28 mouse cellular contexts compared by ENCODE assay signal in genomic region chr4:116046604-116047003, GRCm38 (mm10).
"Had no signal": no experiment of that assay in that cellular context is flagged by ENCODE, and none has a peak within 500 bp of the region (broad histone marks: within the 10 kb centered on the region; RNA-seq: fewer than 3 reads in every experiment).

No protein-coding gene starts in this region.

- H3K4me3 ChIP-seq: embryonic facial prominence, embryonic 10.5 days; embryonic facial prominence, embryonic 12.5 days; embryonic facial prominence, embryonic 13.5 days; embryonic facial prominence, embryonic 15.5 days; erythroblast, embryonic 14.5 days; forebrain, embryonic 10.5 days; forebrain, embryonic 12.5 days; forebrain, embryonic 13.5 days; forebrain, embryonic 15.5 days; gastrocnemius, adult 2 months; heart, adult 2 months had no signal

- DNase-seq: cerebellum, adult 8-10 months; cerebellum, adult 9-10 months; cerebellum, adult 9-11 months; cerebellum, postnatal 10 days; cerebellum, postnatal 14 days; cerebellum, postnatal 25 days; cerebellum, postnatal 36 days; embryo, embryonic 11 days; forebrain, postnatal 0 days; gastrocnemius, adult 2 months; gastrocnemius, postnatal 10 days; gastrocnemius, postnatal 14 days; gastrocnemius, postnatal 25 days; gastrocnemius, postnatal 36 days; heart, adult 11 months; heart, adult 18-20 months; heart, adult 2 months had no signal

- H3K4me2 ChIP-seq: embryonic facial prominence, embryonic 12.5 days; embryonic facial prominence, embryonic 13.5 days; embryonic facial prominence, embryonic 15.5 days; forebrain, embryonic 12.5 days; forebrain, embryonic 13.5 days; forebrain, embryonic 15.5 days had no signal

- H3K9ac ChIP-seq: embryonic facial prominence, embryonic 12.5 days; embryonic facial prominence, embryonic 13.5 days; embryonic facial prominence, embryonic 15.5 days; forebrain, embryonic 12.5 days; forebrain, embryonic 13.5 days; forebrain, embryonic 15.5 days; forebrain, postnatal 0 days had no signal

- H3K27ac ChIP-seq: embryonic facial prominence, embryonic 10.5 days; embryonic facial prominence, embryonic 12.5 days; embryonic facial prominence, embryonic 13.5 days; embryonic facial prominence, embryonic 15.5 days; forebrain, embryonic 10.5 days; forebrain, embryonic 12.5 days; forebrain, embryonic 13.5 days; forebrain, embryonic 15.5 days; gastrocnemius, adult 2 months; heart, adult 2 months had no signal

- H3K4me1 ChIP-seq: embryonic facial prominence, embryonic 10.5 days; embryonic facial prominence, embryonic 12.5 days; embryonic facial prominence, embryonic 13.5 days; embryonic facial prominence, embryonic 15.5 days; forebrain, embryonic 10.5 days; forebrain, embryonic 12.5 days; forebrain, embryonic 13.5 days; forebrain, embryonic 15.5 days had no signal

- H3K9me3 ChIP-seq: embryonic facial prominence, embryonic 10.5 days; embryonic facial prominence, embryonic 12.5 days; embryonic facial prominence, embryonic 13.5 days; embryonic facial prominence, embryonic 15.5 days; forebrain, embryonic 10.5 days; forebrain, embryonic 12.5 days; forebrain, embryonic 13.5 days; forebrain, embryonic 15.5 days had no signal

- H3K27me3 ChIP-seq: embryonic facial prominence, embryonic 12.5 days; embryonic facial prominence, embryonic 13.5 days; embryonic facial prominence, embryonic 15.5 days; forebrain, embryonic 13.5 days; forebrain, embryonic 15.5 days had no signal

- ATAC-seq: forebrain, embryonic 13.5 days; forebrain, embryonic 14.5 days; forebrain, embryonic 15.5 days; forebrain, embryonic 16.5 days; forebrain, postnatal 0 days had no signal
